Mouse (Mus musculus): Measurements from ENCODE around the gene Lrrfip1. TPM values are rescaled to one million over a fixed set of nuclear protein-coding genes. Genes with fewer than 3 reads are reported as not detected.

Gene Lrrfip1
- polyA plus RNA-seq, 1 experiment from 2014 or later: 16.7 TPM

DNA sequence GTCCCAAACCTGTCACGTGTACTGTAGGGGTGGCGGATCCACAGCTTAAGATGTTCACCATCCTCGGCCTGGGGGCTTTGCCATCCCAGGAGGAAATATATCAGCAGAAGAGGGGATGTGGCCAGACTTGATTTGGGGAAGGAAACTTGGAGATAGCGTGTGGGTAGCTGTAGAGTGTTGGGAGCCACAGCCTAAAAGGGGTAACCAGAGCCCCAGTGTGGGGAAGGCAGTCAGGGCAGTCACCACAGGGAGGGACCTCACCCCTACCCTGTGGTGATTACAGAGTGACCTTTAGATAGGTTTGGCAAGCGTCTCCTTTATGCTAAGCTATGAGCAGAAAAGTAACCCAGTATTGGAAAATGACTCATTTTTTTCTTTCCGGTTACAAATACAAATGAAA lies 71.0 kb downstream of the Lrrfip1 start:
- H3K27ac ChIP-seq (replicated peaks): no peak overlapping the region

DNA sequence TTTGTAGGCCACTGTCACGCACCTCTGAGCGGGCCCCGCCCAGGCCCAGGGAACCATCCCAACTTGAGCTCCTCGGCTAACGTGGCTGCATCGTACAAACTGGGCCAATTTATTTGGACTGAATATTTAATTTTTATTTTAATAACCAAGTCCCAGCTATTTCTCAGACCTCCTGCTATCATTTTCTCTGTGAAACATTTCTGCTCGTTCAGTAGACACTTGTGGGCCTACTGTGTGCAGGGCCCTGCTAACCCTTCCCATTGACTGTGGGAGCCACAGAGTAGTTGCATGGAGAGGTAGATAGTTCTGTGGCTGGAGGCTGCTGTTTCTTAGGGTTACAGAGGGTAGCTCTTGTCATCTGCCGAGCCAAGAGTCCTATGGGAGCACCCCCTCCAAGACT lies 72.0 kb downstream of the Lrrfip1 start:
- no peak overlapping the region for H3K4me3 ChIP-seq (replicated peaks)
- peaks cover 22% of the 10 kb centered on the region for H3K4me1 ChIP-seq (replicated peaks)
- no peaks in the 10 kb centered on the region for H3K27me3 ChIP-seq
- ATAC-seq (ENCODE audit: insufficient read depth): no peak
- no peaks in the 10 kb centered on the region for H3K9me3 ChIP-seq (replicated peaks)
- H3K4me2 ChIP-seq: no peak overlapping the region
- H3K9ac ChIP-seq: no peak overlapping the region
- H3K36me3 ChIP-seq (replicated peaks): no peaks in the 10 kb centered on the region
- 72% methylated on average over 8 of the region's 8 CpGs for WGBS (ENCODE audit: insufficient replicate concordance)
- no peak overlapping the region for H3K27ac ChIP-seq (replicated peaks)

More for the DNA sequence above, 71.0 kb downstream of the Lrrfip1 start:
- Histone ChIP-seq H3K9me3 (replicated peaks) (no peaks in the 10 kb centered on the region), H3K4me2 (no peak overlapping the region), H3K9ac (no peak overlapping the region), H3K36me3 (replicated peaks) (no peaks in the 10 kb centered on the region), H3K4me3 (replicated peaks) (no peak overlapping the region), H3K4me1 (replicated peaks) (peaks cover 32% of the 10 kb centered on the region), H3K27me3 (no peaks in the 10 kb centered on the region)
- ATAC-seq (ENCODE audit: insufficient read depth): no peak
- 36% methylated on average over 6 of the region's 6 CpGs for WGBS (ENCODE audit: insufficient replicate concordance)

DNA sequence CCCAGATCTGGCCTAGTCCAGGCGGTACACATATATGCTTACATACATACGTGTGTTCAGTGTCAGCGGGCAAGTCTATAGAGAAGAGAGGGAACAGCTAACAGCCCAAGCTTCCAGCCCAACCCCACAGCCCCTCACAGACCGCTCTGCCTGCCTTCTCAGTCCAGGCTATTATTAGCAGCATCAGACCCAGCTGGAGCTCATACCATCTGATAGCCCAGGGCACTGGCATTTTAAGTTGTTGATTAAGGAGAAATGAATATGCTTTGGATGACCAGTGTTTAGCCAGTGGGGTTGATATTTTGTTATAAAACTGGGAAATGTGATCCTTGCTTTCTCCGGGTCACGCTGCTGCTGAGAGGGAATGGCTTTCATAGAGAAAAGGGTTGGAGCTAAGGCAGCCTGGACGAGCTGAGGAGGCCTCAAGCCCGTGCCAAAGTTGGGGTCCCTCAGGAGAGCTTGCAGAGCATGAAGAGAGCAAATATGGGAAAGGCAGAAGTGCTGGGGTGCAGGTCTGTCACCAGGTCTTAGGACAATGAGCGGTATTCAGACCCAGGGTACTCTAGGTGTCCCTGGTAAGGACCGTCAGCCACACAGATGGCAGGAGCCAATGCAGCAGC lies 73.2 kb downstream of the Lrrfip1 start:
- no peak overlapping the region for H3K27ac ChIP-seq (replicated peaks)
- H3K9me3 ChIP-seq (replicated peaks): no peaks in the 10 kb centered on the region
- H3K4me1 ChIP-seq (replicated peaks): peaks cover 10% of the 10 kb centered on the region
- WGBS (ENCODE audit: insufficient replicate concordance): 69% methylated on average over 10 of the region's 10 CpGs
- no peak for ATAC-seq (ENCODE audit: insufficient read depth)
- no peak overlapping the region for H3K9ac ChIP-seq
- H3K27me3 ChIP-seq: no peaks in the 10 kb centered on the region
- H3K4me3 ChIP-seq (replicated peaks): no peak overlapping the region
- H3K36me3 ChIP-seq (replicated peaks): no peaks in the 10 kb centered on the region
- no peak overlapping the region for H3K4me2 ChIP-seq

DNA sequence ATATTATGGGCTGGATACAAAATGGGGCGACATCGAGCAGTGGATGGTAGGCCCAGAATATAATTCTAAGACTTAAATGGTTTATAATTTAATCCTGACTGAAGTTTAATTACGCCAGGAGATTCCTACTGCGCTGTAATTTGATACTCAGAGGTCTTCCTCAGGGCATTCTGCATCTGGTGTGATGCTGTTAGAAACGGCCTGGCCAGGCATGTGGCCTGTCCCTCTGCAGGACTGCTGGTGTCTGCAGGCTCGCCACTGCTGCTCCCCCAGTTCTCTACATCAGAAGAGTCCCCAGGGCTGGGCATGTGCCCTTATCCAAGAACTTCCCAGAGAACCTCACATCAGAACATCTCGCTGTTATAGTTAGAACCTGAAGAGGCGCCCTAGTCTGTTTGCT lies 78.4 kb downstream of the Lrrfip1 start:
- no peak overlapping the region for H3K4me3 ChIP-seq (replicated peaks)
- no peak overlapping the region for H3K27ac ChIP-seq (replicated peaks)
- no peak for ATAC-seq (ENCODE audit: insufficient read depth)
- H3K9ac ChIP-seq: no peak overlapping the region
- no peak overlapping the region for H3K4me2 ChIP-seq
- 74% methylated on average over 8 of the region's 8 CpGs for WGBS (ENCODE audit: insufficient replicate concordance)
- H3K27me3 ChIP-seq: no peaks in the 10 kb centered on the region
- H3K4me1 ChIP-seq (replicated peaks): peaks cover 18% of the 10 kb centered on the region
- no peaks in the 10 kb centered on the region for H3K36me3 ChIP-seq (replicated peaks)
- H3K9me3 ChIP-seq (replicated peaks): no peaks in the 10 kb centered on the region

DNA sequence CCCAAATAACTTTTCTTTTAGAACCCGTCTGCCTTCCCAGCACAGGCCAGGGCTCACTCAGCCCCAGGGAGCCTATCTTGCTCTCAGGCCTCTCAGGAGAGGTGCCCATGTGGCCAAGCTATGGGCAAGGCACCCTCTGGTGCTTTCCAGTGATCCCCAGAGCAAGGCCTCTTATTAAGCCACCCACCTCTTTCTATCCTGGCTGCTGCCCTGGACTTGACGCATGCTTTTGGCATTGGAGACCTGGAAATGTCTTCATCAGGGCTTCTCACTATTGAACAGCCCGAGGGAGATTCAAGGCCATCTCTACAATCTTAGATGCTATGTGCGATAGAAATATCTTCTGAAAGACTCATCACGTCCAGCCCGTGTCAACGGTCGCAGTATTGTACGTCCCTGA lies 78.9 kb downstream of the Lrrfip1 start:
- H3K27me3 ChIP-seq: no peaks in the 10 kb centered on the region
- no peak overlapping the region for H3K4me3 ChIP-seq (replicated peaks)
- 81% methylated on average over 9 of the region's 9 CpGs for WGBS (ENCODE audit: insufficient replicate concordance)
- H3K4me2 ChIP-seq: no peak overlapping the region
- no peaks in the 10 kb centered on the region for H3K9me3 ChIP-seq (replicated peaks)
- ATAC-seq (ENCODE audit: insufficient read depth): no peak
- no peaks in the 10 kb centered on the region for H3K36me3 ChIP-seq (replicated peaks)
- no peak overlapping the region for H3K27ac ChIP-seq (replicated peaks)
- H3K4me1 ChIP-seq (replicated peaks): peaks cover 18% of the 10 kb centered on the region
- H3K9ac ChIP-seq: no peak overlapping the region

DNA sequence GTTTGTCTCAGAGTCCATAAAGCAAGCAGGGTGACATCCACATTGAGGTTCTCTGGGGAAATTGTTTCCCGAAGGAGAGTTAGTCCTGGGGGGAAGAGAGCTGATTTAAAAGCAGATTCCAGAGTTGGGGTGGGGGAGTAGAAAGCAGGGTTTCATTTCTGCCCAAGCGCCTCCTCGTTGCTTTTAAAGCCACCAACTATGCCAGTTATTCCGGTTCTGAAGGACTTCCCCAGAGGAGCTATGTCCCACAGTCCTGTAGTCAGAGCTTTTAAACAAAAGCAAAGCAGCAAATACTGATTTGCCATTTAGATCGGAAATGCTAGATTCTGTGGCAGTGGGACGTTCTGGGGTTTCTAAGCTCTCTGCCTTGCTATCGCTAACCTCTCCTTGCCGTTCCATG lies 79.4 kb downstream of the Lrrfip1 start:
- ATAC-seq (ENCODE audit: insufficient read depth): no peak
- peaks cover 18% of the 10 kb centered on the region for H3K4me1 ChIP-seq (replicated peaks)
- H3K4me2 ChIP-seq: no peak overlapping the region
- no peaks in the 10 kb centered on the region for H3K27me3 ChIP-seq
- WGBS (ENCODE audit: insufficient replicate concordance): 77% methylated on average over 8 of the region's 8 CpGs
- H3K9me3 ChIP-seq (replicated peaks): no peaks in the 10 kb centered on the region
- no peaks in the 10 kb centered on the region for H3K36me3 ChIP-seq (replicated peaks)
- H3K27ac ChIP-seq (replicated peaks): no peak overlapping the region
- H3K4me3 ChIP-seq (replicated peaks): no peak overlapping the region
- H3K9ac ChIP-seq: no peak overlapping the region

DNA sequence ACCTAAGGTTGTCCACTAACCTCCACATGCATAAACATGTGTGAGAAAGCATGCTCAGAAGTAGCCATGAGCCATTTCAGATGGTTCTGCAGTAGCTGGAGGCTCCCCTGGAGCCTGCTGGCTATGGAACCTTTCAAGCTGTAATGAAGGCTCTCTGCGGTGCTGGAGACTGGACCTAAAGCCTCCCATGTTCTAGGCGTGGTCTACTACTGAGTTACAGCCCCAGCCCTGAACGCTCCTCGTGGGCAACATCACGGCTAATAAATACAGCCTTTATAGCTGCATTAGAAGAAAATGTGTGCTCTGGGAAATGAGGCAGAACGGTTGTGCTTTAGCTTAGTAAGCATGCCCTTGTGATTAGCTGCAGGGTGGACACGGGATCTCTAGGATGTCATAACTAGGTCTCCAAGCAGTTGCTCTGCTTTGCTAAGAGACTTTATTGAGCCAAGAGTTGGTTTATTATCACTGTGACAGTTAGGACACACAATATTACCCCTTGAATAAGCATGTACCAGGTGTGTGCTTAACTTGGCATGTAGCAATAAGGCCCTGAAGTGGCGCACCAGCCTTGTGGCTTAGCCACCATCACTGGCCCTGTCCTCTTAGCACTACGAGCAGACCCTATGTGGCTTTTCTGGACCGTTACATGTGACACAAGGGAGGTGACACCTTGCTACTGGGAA lies 81.3 kb downstream of the Lrrfip1 start:
- Histone ChIP-seq H3K27me3 (no peaks in the 10 kb centered on the region), H3K9me3 (replicated peaks) (no peaks in the 10 kb centered on the region), H3K4me3 (replicated peaks) (no peak overlapping the region), H3K4me1 (replicated peaks) (peaks cover 22% of the 10 kb centered on the region), H3K9ac (no peak overlapping the region), H3K4me2 (no peak overlapping the region), H3K27ac (replicated peaks) (peak overlapping the region; percentile 6; the same call in 1 of the 2 replicates), H3K36me3 (replicated peaks) (no peaks in the 10 kb centered on the region)
- 59% methylated on average over 10 of the region's 10 CpGs for whole genome bisulfite sequencing (ENCODE audit: insufficient replicate concordance)
- peak; percentile 34; the same call in 1 of the 2 replicates for ATAC-seq (ENCODE audit: insufficient read depth)

DNA sequence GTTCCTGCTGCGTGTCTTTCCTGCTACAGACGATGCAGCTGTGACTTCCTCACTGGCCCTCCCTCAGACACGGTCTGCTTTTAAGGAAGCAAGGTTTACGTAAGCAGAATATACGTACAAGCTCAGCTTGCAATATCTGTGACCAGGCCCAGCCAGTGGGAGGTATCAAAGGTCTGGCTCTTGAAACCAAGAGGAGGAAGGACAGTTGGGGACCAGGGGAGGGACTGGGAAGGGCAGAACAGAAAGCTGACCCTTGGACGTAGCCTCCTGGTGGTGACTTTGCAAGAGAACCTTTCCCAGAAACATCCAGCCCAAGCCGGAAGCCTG lies 81.8 kb downstream of the Lrrfip1 start:
- H3K27ac ChIP-seq (replicated peaks): no peak overlapping the region

DNA sequence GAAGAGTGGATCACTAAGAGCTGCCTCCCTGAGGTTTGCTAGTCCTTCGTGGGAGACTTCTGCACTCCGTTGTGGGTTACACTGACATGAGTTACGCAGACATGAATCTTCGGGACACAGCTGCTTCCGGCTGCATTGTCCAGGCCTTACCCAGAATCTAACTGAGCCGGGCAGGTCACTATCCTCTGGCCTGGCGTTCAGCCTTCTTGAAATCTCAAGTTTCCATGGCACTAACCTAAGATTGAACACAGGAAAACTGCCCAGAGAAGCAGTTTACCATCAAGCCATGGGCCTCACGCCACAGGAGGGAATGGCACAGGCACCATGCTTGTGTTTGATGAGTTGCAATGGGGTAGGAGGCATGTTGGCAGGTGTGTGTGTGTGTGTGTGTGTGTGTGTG lies 85.8 kb downstream of the Lrrfip1 start:
- Histone ChIP-seq H3K36me3 (replicated peaks) (0 out of 2 replicates have a peak, but pooled peaks cover 1% of the 10 kb centered on the region), H3K9ac (no peak overlapping the region), H3K4me1 (replicated peaks) (peaks cover 35% of the 10 kb centered on the region), H3K9me3 (replicated peaks) (no peaks in the 10 kb centered on the region), H3K4me2 (no peak overlapping the region), H3K4me3 (replicated peaks) (no peak overlapping the region), H3K27ac (replicated peaks) (no peak overlapping the region), H3K27me3 (no peaks in the 10 kb centered on the region)
- WGBS (ENCODE audit: insufficient replicate concordance): 56% methylated on average over 8 of the region's 8 CpGs
- no peak for ATAC-seq (ENCODE audit: insufficient read depth)

More for the DNA sequence above, 81.8 kb downstream of the Lrrfip1 start:
- H3K36me3 ChIP-seq (replicated peaks): no peaks in the 10 kb centered on the region
- no peak overlapping the region for H3K4me2 ChIP-seq
- no peak overlapping the region for H3K4me3 ChIP-seq (replicated peaks)
- WGBS (ENCODE audit: insufficient replicate concordance): 37% methylated on average over 7 of the region's 7 CpGs
- no peaks in the 10 kb centered on the region for H3K9me3 ChIP-seq (replicated peaks)
- H3K4me1 ChIP-seq (replicated peaks): peaks cover 22% of the 10 kb centered on the region
- no peak overlapping the region for H3K9ac ChIP-seq
- H3K27me3 ChIP-seq: no peaks in the 10 kb centered on the region
- peak; percentile 57 for ATAC-seq (ENCODE audit: insufficient read depth)

DNA sequence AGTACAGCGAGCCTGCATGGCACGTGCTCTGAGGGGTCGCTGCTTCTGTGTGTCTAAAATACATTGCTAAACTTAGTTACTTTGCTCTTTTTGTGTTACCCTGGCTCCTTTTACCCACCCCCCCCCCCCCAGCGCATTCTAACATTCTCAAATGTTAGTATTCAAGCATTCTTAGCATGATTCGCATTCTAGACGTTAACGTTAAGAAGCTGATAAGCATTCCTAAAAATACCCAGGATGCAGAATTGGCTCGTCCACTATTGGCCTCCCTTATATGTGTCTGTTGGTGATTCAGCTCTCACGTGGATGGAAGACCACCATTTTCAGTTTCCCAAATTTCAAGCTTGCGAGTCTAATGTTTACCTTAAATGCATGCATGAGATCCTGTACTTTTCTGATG lies 86.5 kb downstream of the Lrrfip1 start:
- 0 out of 2 replicates have a peak, but pooled peaks cover 3% of the 10 kb centered on the region for H3K36me3 ChIP-seq (replicated peaks)
- H3K9ac ChIP-seq: no peak overlapping the region
- ATAC-seq (ENCODE audit: insufficient read depth): no peak
- no peaks in the 10 kb centered on the region for H3K27me3 ChIP-seq
- H3K4me2 ChIP-seq: no peak overlapping the region
- no peaks in the 10 kb centered on the region for H3K9me3 ChIP-seq (replicated peaks)
- H3K4me3 ChIP-seq (replicated peaks): no peak overlapping the region
- no peak overlapping the region for H3K27ac ChIP-seq (replicated peaks)
- WGBS (ENCODE audit: insufficient replicate concordance): 61% methylated on average over 10 of the region's 10 CpGs
- H3K4me1 ChIP-seq (replicated peaks): peaks cover 28% of the 10 kb centered on the region

DNA sequence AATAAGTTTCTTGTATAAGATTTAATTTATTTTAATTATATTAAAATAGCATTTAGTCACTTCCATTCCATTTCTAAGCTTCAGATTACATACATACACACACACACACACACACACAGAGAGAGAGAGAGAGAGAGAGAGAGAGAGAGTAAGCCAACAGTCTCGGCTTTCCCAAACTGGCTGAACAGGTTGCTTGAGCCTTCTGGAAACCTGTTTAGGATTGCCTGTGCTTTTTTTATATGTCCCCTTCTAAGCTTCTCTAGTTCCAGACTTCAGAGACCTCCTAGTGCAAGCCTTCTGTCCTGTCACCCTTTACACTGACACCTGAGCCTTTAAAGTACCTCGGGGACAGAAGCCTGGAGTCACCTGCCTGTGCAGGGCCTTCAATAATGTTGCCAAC lies 87.1 kb downstream of the Lrrfip1 start:
- WGBS (ENCODE audit: insufficient replicate concordance): 43% methylated on average over 2 of the region's 2 CpGs

More for the DNA sequence above, 87.1 kb downstream of the Lrrfip1 start:
- no peak for ATAC-seq (ENCODE audit: insufficient read depth)
- Histone ChIP-seq H3K4me3 (replicated peaks) (no peak overlapping the region), H3K9ac (no peak overlapping the region), H3K4me1 (replicated peaks) (peaks cover 21% of the 10 kb centered on the region), H3K9me3 (replicated peaks) (no peaks in the 10 kb centered on the region), H3K4me2 (no peak overlapping the region), H3K27me3 (no peaks in the 10 kb centered on the region), H3K36me3 (replicated peaks) (0 out of 2 replicates have a peak, but pooled peaks cover 3% of the 10 kb centered on the region), H3K27ac (replicated peaks) (no peak overlapping the region)
